In the genomic region with DNA sequence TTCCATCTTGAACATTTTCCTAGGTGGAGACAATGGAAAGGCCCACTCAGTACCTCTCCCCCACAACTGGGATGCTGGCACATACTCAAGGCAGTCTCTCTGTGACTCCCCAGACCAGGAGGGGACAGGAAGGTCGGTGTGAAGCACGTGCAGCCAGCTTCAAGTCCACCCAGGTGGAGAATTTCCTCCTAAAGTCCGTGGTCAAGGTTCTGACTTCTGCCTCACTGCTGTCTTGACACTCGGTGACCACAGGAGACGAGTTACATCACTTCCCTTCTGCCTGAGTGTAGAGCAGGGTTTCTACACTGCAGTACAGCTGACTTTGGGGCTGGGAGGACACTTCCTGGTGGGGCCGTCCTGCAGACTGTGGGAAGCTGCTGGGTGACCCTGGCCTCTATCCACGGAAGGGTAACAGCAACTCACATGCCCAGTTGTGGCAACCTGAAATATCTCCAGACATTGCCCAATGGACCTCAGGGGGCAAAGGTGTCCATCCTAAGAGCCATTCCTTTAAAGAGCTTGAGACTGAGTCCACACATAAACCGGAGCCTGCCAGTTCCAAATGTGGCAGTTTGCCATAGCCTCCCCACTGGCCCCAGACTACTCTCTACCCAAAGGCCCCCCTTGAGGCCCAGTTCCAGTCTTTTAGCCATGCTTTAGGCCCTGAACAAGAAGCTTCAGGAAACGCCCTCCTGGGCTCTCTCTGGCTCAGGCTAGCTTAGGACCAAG, we compare ENCODE assay signal across 9 mouse cellular contexts. TPM values are rescaled to one million over a fixed set of nuclear protein-coding genes. Genes with fewer than 3 reads are reported as not detected.
A peak's percentile ranks its signal among the peaks of the same experiment; 100 is the strongest.
DNase-seq lines count a peak whose midpoint lies in the region; ATAC-seq and TF ChIP-seq lines count a peak whose summit lies in the region.
"Had no signal": no experiment of that assay in that cellular context is flagged by ENCODE, and none has a peak within 500 bp of the region (broad histone marks: within the 10 kb centered on the region; RNA-seq: fewer than 3 reads in every experiment).

No protein-coding gene starts in this region.

- peak; percentile 54 for ATAC-seq in liver, embryonic 15.5 days (ENCODE audit: insufficient read depth)
- ATAC-seq in liver, embryonic 11.5 days (replicated peaks; ENCODE audit: low FRiP score) = no peak
- peak; percentile 87 for ATAC-seq in common myeloid progenitor, adult 5-6 weeks (replicated peaks; ENCODE audit: low read depth, poor library complexity, severe bottlenecking)
- ATAC-seq in stomach, postnatal 0 days (ENCODE audit: low FRiP score, low TSS enrichment) = peak; percentile 43

- no peak overlapping the region for H3K9ac ChIP-seq in liver, embryonic 15.5 days
- no peak overlapping the region for H3K9ac ChIP-seq in liver, embryonic 11.5 days (ENCODE audit: low read depth, low read length)
- H3K9ac ChIP-seq in stomach, postnatal 0 days (ENCODE audit: low read length) = no peak overlapping the region

- DNase-seq in liver, embryonic 11.5 days (ENCODE audit: low spot score) = no peak
- DNase-seq in lung, postnatal 36 days = peak; percentile 64
- DNase-seq in stomach, postnatal 0 days (ENCODE audit: low spot score) = no peak
- DNase-seq in right cerebral cortex, postnatal 10 days (ENCODE audit: low spot score in 2 of 2) = no peak
- DNase-seq in thymus, postnatal 36 days = no peak
- DNase-seq: gastrocnemius, postnatal 25 days; thymus, postnatal 14 days had no signal

- WGBS in liver, embryonic 15.5 days (ENCODE audit: insufficient replicate concordance) = 15% methylated on average over 9 of the region's 9 CpGs
- WGBS in liver, embryonic 11.5 days = 39% methylated on average over 9 of the region's 9 CpGs
- WGBS in stomach, postnatal 0 days = 54% methylated on average over 9 of the region's 9 CpGs

- peak overlapping the region; percentile 23; the same call in 1 of the 2 replicates for H3K4me2 ChIP-seq in liver, embryonic 15.5 days
- H3K4me2 ChIP-seq in liver, embryonic 11.5 days = no peak overlapping the region
- no peak overlapping the region for H3K4me2 ChIP-seq in stomach, postnatal 0 days (replicated peaks; ENCODE audit: low read depth)

- no peak for TF ChIP-seq CTCF in stomach, postnatal 0 days (IDR thresholded peaks at IDR 0.05; ENCODE audit: low read depth)

- H3K27me3 ChIP-seq in liver, embryonic 15.5 days = 0 out of 2 replicates have a peak, but pooled peaks cover 3% of the 10 kb centered on the region
- H3K27me3 ChIP-seq in liver, embryonic 11.5 days (replicated peaks; ENCODE audit: control insufficient read depth, insufficient read depth, low read length) = no peaks in the 10 kb centered on the region
- no peaks in the 10 kb centered on the region for H3K27me3 ChIP-seq in stomach, postnatal 0 days (ENCODE audit: control insufficient read depth, insufficient read depth, low read length)

- TF ChIP-seq EP300 in stomach, postnatal 0 days (optimal IDR thresholded peaks at IDR 0.05) = no peak

- no peak overlapping the region for H3K4me3 ChIP-seq in liver, embryonic 15.5 days (replicated peaks)
- H3K4me3 ChIP-seq in liver, embryonic 11.5 days (ENCODE audit: low read depth, low read length) = no peak overlapping the region
- no peak overlapping the region for H3K4me3 ChIP-seq in stomach, postnatal 0 days (ENCODE audit: low read depth, low read length)

- 0 out of 2 replicates have a peak, but pooled peaks cover 7% of the 10 kb centered on the region for H3K4me1 ChIP-seq in liver, embryonic 15.5 days (replicated peaks)
- no peaks in the 10 kb centered on the region for H3K4me1 ChIP-seq in liver, embryonic 11.5 days (replicated peaks; ENCODE audit: control insufficient read depth, insufficient read depth, low read length)
- H3K4me1 ChIP-seq in stomach, postnatal 0 days (replicated peaks; ENCODE audit: control insufficient read depth, insufficient read depth) = no peaks in the 10 kb centered on the region

- H3K9me3 ChIP-seq in liver, embryonic 15.5 days (replicated peaks) = no peaks in the 10 kb centered on the region
- H3K9me3 ChIP-seq in liver, embryonic 11.5 days (ENCODE audit: control insufficient read depth, low read length) = no peaks in the 10 kb centered on the region
- H3K9me3 ChIP-seq in stomach, postnatal 0 days (ENCODE audit: control insufficient read depth, low read length) = no peaks in the 10 kb centered on the region

- H3K27ac ChIP-seq in liver, embryonic 15.5 days (replicated peaks) = no peak overlapping the region
- H3K27ac ChIP-seq in liver, embryonic 11.5 days (ENCODE audit: low read depth, low read length) = no peak overlapping the region
- H3K27ac ChIP-seq in stomach, postnatal 0 days (replicated peaks) = no peak overlapping the region

- H3K36me3 ChIP-seq in liver, embryonic 15.5 days (replicated peaks) = no peaks in the 10 kb centered on the region
- no peaks in the 10 kb centered on the region for H3K36me3 ChIP-seq in liver, embryonic 11.5 days (ENCODE audit: control insufficient read depth, insufficient read depth, low read length)
- no peaks in the 10 kb centered on the region for H3K36me3 ChIP-seq in stomach, postnatal 0 days (ENCODE audit: control insufficient read depth, insufficient read depth, low read length)

RNA-seq across cellular contexts. Expression of a gene that starts 10.1 kb away (rescaled TPM):
- polyA plus RNA-seq in liver, embryonic 15.5 days (2015; fragmentation: Nextera tagmentation; extraction: Ambion mirVana) = 64.2 and 66.0 TPM in 2 replicates
- 138 and 151 TPM in 2 replicates for polyA plus RNA-seq in liver, embryonic 11.5 days (2014; fragmentation: Nextera tagmentation; extraction: Ambion mirVana)
- total RNA-seq in common myeloid progenitor, adult 5-6 weeks (2017) = 222 and 243 TPM in 2 replicates
- 113 TPM in 2 replicates for polyA plus RNA-seq in stomach, postnatal 0 days (2015; fragmentation: Nextera tagmentation; extraction: Ambion mirVana)
